Mouse (Mus musculus): ENCODE results near the gene Ggps1.
A peak's percentile ranks its signal among the peaks of the same experiment; 100 is the strongest.

Ggps1 gene

DNA sequence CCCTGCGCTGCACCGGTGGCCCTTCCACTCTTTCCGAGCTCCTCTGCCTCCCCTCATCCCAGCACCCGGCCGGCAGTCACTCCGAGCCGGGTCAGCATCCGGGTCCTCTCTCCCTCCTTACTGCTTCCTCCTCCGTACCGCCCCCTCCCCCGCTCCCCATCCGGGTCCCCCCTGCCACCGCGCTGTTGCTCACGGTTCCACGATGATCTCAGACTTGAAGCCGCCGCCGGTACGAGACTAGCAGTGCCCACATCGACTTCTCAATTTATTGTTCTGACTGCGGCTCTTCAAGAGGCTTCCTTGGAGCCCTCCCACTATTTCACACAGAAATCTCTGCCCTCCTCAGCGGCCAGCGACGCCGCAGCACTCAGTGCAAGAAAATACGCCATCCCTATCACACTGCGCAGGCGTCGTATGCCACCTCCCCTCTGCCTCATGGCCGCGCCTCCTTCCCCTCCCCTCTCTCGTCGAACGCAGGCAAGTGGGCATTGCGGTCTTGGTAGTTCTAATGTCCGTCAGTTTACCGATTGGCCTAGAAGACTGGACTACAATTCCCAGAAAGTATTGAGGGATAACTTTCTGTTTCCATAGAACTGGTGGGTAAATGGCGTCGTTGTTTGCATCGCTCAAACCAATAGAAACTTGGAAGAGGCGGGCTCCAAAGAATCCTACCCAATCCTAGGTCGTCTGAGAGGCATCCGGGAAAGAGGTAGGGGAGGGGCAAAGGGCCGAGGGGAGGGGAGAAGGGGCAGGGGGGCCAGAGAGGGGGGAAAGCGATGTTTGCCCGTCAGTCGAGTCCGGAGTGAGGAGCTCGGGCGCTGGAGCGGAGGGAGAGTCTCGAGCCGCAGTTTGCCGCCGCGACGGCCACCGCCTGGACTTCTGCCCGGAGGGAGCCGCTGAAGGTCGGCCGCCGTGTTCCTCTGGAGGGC is at the start of gene Ggps1, which contains the start of gene Arid4b:
TSS of gene Ggps1 (minus strand) at position 476 of the 929 bp plus-strand sequence.
TSS of gene Arid4b (plus strand) at position 220 of the 929 bp plus-strand sequence.
- DNase-seq (ENCODE audit: low spot score in 2 of 2): peak; percentile 97

- DNase-seq (ENCODE audit: low spot score in 2 of 2): no peak
These were observed 47.9 kb upstream of the Ggps1 start for GRCm38 (mm10) chr13:14111146-14111545.

- DNase-seq (ENCODE audit: low spot score in 2 of 2): no peak
These were observed 47.0 kb upstream of the Ggps1 start for GRCm38 (mm10) chr13:14110154-14110873.

DNA sequence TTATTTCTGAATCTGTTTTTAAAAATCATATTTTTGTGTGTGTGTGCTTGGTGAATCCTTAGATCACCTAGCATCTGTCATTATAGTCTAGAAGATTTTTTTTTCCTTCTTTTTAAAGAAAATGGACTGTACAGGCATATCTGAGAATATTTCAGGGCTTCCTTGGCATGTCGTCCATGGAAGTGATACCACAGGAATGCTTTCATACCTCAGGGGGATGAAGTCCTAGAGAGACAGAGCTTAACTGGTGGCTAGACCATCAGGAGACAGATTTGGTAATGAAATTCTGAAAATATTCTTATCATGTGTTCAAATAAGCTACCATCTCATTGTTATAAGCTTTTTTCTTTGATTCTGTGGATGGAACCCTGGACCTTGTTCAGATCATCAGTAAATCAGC is 39.7 kb upstream of the Ggps1 start:
- DNase-seq (ENCODE audit: low spot score in 2 of 2): no peak

DNA sequence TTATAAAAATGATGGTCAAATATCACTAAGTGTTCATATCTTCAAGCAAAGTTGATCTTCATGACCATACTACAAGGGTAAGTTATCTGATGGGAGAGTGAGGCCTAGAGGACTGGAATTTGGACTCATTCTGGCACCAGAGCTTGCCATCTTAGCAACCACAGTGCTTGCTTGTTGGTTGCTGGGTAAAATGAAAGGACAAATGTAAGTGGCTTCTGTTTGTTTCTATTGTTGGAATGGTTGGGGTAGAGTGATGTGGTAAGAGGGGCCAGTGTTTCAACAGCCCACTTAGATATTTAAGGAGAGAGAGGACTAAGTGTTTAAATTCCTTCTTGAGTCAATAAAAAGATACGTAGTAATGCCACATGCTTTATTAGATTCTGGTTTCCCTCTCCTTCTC is 25.4 kb upstream of the Ggps1 start:
- DNase-seq (ENCODE audit: low spot score in 2 of 2): no peak

GRCm38 (mm10) chr13:14075326-14075725 is 12.0 kb upstream of the Ggps1 start:
- DNase-seq (ENCODE audit: low spot score in 2 of 2): no peak

GRCm38 (mm10) chr13:14074371-14074770 is 11.1 kb upstream of the Ggps1 start:
- DNase-seq (ENCODE audit: low spot score in 2 of 2): no peak

- DNase-seq (ENCODE audit: low spot score in 2 of 2): no peak
These were observed 6.0 kb upstream of the Ggps1 start for GRCm38 (mm10) chr13:14069291-14069690.

GRCm38 (mm10) chr13:14068035-14068434 is 4.7 kb upstream of the Ggps1 start:
- no peak for DNase-seq (ENCODE audit: low spot score in 2 of 2)

DNA sequence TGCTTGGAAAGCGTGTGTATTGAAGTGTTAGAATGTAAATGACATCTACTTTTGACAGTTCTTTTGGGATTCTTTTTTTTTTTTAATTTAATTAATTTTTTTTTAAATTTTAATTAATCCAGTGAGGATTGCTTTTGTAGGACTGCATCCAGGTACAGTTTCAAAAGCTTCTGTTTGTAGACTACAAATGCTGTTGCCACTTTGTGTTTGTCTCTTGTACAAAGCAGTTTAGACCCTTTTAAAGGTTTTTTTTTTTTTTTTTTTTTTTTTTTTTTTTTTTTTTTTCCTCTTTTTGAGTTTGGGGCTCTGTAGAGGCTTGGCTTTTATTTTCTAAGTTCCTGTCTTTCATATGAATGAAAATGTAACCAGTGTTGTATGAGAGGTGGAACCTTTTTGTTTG is 2.4 kb upstream of the Ggps1 start:
- no peak for DNase-seq (ENCODE audit: low spot score in 2 of 2)

DNA sequence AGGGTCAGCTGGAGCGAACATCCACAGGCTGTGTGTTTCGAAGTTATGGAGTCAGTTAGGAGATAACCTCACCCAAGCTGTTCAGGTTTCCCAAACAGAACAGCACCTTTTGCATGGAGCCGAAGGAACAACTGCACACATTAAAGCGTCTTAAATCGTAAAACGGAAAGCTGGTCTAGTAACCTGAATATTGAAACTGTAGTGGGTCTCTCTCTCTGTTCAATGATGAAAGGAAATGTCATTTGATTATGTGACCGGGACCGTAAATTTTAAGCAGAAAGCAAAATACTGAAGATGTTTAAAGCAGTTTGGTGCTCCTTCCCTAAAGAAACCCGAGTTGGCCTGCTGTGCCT is 1.7 kb upstream of the Ggps1 start:
- no peak for DNase-seq (ENCODE audit: low spot score in 2 of 2)

GRCm38 (mm10) chr13:14064341-14065027 is 1.2 kb upstream of the Ggps1 start:
- DNase-seq (ENCODE audit: low spot score in 2 of 2): peak; percentile 11 to 17

DNA sequence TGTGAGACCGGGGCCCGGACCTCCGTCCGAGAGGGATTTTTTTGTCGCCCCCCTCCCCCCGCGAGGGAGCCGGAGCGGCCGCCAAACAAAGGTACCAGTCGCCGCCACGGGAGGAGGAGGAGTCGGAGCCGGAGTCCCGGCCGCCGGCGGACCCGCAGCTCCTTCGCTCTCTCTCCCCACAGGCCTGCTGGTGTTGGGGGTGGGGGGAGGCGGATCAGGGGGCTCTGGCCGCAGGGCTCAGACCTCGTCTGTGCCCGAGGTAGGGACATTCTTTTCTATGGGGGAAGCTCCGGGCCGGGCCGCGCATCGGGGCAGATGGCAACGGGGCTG is 619 bp upstream of the Ggps1 start:
- DNase-seq (ENCODE audit: low spot score in 2 of 2): no peak

DNA sequence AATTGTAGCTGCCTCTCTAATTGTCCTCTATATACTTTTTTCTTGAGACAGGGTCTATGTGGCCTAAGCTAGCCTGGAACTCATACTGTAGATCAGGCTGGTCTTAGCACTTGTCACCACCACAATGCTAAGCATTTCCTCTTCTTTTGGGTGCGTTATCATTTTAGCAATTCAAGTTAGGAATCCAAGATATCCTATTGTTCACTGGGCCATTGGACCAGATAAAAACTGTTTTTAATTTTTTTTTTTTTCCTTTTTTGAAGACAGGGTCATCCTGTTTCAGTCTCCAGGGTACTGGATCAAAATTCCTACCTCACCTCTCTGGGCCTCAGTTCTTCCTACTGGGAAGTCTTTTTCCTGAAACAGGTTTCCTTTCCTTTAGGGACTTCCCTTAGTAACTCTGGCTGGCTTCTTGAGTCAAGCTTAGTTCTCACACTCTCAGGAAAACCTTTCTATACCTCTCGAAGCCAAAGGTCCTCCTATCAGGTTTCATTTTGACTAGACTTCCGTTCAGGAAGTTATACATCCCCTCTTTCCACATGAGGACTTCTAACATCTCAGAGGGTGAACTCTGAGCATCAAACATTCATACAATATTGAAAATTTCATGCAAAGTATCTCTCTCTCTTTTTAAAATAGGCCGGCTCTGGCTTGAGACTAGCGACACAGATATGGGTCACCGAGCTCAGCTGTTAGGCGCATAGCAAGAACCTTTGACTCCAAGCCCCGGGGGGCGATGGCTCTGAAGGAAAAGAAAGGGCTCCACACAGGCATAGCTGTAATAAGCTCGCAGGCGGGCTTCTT is 877 bp downstream of the Ggps1 start:
- DNase-seq (ENCODE audit: low spot score in 2 of 2): no peak

DNA sequence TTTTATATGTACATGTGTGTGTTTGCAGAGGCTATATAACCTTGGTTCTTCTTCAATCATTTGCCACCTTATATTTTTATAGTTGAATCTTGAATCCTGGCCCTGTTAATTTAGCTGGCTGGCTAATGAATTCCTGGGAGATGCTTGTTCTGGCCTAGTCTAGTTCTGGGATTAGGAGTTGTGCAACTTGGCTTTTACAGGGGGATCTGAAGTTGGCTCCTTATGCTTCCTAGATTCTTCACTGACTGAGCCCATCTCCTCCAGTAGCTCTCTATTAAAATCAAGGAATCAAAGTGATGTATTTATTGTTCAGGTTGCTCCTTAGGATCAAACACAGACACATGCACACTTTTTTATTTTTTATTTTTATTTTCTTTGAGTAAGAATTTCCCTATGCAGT is 3.7 kb downstream of the Ggps1 start:
- DNase-seq (ENCODE audit: low spot score in 2 of 2): no peak

- DNase-seq (ENCODE audit: low spot score in 2 of 2): no peak
These were observed 6.5 kb downstream of the Ggps1 start for GRCm38 (mm10) chr13:14056801-14057200.

- no peak for DNase-seq (ENCODE audit: low spot score in 2 of 2)
These were observed 13.4 kb downstream of the Ggps1 start for GRCm38 (mm10) chr13:14049878-14050277.

DNA sequence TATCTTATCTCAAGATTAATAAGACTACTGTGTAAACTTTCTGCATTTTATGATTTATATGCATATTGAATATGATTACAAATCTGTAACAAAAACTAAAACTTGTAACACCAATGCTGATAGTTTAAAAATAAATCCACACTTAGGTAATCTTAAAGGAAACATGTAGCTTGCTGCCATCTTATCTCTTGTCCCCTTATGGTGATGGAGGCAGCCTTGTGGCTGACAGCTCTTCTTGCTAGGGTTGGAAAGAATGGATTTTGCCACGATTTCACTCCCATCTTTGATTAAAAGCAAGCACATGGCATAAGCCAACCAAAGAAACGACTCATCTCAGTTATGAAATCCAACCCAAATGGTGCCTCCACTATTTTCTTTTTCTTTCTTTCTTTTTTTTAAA is 18.8 kb downstream of the Ggps1 start:
- DNase-seq (ENCODE audit: low spot score in 2 of 2): no peak

DNA sequence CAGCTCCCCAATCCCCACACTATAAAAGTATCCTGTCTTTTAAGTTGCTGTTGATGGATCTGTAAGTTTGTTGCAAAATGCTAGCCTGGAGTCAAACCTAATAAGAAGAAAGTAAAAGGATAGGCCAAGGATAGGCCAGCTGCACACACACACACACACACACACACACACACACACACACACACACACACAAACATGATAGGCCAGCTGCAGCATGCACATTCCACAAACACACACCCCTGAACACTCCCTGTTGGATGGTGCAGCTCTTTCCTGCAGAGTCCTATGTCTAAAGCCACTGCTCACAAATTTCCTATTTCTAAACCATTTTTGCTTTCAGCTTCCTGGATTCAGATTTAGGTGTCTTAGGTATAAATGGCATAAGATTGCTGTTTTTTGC is 19.4 kb downstream of the Ggps1 start:
- DNase-seq (ENCODE audit: low spot score in 2 of 2): no peak

DNA sequence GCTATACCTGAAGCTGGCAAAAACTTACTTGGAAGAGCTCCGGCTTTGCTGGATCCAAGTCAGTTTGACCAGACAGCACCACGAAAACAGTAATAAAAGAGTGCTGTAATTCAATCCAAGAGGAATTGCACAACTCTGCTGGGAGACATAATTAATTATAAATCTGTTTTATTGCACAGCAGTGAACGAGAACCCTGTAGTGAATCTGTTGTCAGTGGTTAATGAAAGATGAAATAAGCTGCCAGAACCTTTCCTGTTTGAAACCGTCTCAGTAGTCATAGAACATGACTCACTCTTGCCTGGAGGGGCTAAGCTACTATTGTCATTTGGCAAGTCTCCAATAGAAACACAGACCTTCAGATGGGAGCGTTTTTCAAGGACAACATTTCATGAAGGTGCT is 23.1 kb downstream of the Ggps1 start:
- DNase-seq (ENCODE audit: low spot score in 2 of 2): no peak

GRCm38 (mm10) chr13:14039292-14039965 is 23.9 kb downstream of the Ggps1 start, which contains the start of gene Tbce:
Gene Tbce (minus strand): TSS chr13:14039638.
- DNase-seq (ENCODE audit: low spot score in 2 of 2): peak; percentile 94 to 95
